Mouse (Mus musculus): ENCODE results near the gene Osbpl10.

Osbpl10 gene

DNA sequence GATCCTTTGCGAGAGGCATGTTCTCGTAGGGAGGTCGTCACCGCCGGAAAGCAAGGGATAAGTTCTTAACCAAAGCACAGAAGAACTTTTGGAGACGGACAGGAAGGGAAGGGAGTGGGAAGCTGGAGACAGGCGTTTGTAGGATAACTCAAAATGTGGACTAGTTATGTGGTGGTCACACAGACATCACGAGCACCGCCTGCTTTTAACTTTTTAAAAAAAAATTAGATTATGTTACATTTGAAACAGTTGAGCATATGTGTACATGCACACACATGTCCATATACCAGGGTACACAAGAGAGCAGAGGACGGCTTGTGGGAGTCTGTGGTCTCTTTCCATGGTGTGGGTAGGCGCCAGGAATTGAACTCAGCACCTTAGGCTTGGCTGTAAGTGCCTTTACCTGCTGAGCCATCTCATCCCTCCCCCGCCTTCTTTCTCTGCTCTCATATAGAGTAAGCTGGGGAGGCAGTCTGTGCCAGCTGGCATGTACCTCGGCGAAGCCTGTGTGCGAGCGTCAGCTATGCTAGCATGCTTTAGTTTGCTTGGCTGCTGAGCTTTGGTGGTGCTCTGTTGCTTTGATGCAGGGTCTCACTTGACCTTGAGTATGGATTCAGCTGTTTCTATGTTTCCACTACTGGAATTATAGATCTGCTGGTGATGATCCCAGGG, 4.5 kb downstream of the Osbpl10 start, which contains the start of gene Rps27rt:
TSS of gene Rps27rt (minus strand) at position 51 of the 672 bp plus-strand sequence.
- in situ Hi-C loops (cut with MboI; ENCODE audit: low sequenced_read_pairs), result no loop called here

DNA sequence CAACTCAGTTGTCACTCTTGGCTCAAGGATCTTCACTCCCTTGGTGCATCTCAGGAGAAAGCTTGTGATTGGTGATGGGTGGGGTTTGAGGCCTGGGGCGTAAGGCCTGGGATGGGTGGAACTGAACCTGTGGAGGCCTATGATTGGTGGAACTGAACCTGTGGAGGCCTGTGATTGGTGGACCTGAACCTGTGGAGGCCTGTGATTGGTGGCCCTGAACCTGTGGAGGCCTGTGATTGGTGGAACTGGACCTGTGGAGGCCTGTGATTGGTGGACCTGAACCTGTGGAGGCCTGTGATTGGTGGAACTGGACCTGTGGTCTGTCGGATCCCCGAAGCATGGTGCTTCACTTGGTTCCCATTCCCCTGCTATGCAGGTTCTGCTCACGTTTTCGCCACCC, 7.4 kb downstream of the Osbpl10 start:
- in situ Hi-C loops (cut with MboI; ENCODE audit: low sequenced_read_pairs), result no loop called here

DNA sequence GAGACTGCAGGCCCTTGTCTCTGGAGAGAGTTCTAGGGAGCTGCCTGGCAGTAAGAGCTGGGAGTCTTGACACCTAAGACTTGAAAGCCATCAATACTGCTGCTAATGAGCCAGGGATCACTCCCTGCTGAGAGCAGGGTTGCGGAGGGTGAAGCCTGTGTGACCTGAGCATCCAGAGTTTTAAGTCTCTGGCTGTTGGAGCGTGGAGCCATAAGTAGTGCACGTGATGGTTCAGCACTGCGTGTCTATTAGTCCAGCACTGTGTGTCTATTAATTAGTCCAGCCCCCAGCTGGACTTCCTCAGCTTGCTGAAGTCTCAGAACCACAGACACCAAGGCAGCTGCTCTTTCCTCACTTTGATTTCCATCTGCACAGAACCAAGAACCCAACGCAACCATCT, 8.0 kb downstream of the Osbpl10 start:
- in situ Hi-C loops (cut with MboI; ENCODE audit: low sequenced_read_pairs), result no loop called here

DNA sequence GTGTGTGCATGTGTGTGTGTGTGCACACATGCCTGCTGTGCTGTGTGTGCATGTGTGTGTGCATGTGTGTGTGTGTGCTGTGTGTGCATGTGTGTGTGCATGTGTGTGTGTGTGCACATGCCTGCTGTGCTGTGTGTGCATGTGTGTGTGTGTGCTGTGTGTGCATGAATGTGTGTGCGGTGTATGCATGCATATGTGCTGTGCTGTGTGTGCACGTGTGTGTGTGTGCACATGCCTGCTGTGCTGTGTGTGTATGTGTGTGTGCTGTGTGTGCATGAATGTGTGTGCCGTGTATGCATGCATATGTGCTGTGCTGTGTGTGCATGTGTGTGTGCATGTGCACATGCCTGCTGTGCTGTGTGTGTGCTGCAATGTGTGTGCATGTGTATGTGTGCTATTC, 9.7 kb downstream of the Osbpl10 start:
- in situ Hi-C loops (cut with MboI; ENCODE audit: low sequenced_read_pairs), result no loop called here

DNA sequence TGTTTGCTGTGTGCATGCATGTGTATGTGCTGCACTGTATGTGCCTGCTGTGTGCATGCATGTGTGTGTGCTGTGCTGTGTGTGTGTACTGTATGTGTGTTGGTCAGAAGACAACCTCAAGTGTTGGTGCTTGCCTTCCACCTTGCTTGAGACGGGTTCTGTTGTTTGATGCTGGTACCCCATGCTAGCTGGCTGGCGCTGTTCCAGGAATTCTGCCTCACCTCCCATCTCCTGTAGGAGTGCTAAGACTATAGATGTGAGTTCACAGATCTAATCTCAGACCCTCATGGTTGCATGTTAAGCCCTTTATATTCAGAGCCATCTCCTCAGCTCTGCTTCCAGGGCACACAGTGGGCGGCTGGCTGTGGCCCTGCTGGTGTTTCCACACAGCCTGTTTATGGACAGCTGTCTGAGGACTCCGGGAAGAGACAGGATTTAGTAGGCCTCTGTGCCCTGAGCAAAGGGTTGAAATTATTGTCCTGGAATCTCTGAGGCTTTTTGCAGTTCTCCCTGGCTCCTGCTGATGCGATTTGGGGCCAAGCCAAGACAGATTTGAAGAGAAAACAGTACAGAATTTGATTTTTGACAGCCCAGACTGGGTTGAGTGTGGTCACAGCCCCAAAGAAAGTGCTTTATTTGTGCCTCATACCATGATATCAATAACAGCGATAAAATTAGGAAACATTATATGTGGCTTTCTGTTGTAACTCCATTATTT, 10.4 kb downstream of the Osbpl10 start:
- in situ Hi-C loops (cut with MboI; ENCODE audit: low sequenced_read_pairs), result no loop called here

DNA sequence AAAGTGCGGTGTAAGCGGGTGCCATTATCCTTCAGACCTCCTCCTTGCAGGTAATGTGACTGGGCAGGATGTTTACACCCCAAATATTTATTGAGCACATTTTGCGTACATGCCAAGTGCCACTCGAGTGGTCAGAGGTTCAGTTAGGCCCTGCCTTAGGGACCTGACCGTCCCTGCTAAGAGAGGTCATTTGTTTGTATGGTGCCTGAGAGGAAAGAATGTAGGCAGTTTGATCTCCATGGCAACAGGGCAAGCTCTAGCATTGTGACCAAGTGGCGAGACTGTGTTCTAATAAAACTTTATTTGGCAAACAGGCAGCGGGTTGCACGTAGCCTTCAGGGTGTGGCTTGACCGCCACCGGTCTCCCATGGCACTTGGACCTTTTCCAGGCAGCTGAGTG, 12.1 kb downstream of the Osbpl10 start:
- in situ Hi-C loops (cut with MboI; ENCODE audit: low sequenced_read_pairs), result no loop called here

DNA sequence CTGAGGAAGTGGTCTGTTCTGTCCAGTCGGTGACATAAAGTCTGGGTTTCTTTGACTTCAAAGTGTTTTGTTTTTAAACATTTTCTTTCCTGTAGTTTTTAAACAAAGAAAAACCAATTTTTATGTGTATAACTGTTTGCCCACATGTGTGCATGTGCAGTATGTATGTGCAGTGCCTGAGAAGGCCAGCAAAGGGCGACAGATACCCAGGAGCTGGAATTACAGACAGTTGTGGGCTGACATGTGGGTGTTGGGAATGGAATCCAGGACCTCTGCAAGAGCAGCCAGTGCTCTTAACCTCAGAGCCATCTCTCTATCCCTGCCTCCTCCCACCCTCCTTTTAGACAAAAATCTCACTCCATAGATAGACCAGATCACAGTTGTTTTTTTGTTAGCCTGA, 14.2 kb downstream of the Osbpl10 start:
- in situ Hi-C loops (cut with MboI; ENCODE audit: low sequenced_read_pairs), result no loop called here

DNA sequence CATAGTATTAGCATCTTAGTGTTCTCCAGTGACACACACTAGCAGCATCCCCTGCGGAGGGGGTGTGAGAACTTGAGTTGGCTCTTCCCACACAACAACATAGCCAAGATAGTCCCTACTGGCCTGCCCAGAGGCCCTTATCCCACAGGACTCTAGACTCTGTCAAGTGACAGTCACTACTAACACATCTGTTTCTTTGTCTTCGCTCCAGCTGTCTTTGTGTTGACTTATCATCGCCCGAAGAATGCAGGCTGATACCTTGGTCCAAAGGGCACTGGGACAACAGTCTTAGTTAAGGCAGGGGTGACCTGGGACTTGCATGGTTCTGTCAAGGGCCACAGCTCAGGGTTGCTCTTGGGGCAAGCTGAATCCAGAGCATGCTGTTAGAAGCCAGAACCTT, 16.9 kb downstream of the Osbpl10 start:
- in situ Hi-C loops (cut with MboI; ENCODE audit: low sequenced_read_pairs), result no loop called here

DNA sequence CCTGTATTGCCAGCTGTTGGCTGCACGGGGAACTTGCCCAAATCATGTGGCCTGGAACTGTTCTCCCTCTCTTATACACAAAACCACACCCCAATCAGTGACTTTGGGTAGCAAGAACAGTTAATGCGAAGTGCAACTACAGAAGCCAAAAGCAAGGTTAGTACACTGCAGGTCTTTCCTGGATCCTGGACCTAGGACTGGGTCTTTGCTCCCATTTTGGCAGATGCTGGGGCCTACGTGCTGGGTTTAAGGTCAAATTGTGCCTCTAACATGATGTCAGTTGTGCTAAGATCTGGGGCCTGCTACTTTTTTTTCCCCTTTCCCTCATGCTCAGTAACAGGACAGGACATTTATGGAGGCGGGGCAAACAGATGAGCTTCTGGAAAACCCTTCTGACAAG, 17.3 kb downstream of the Osbpl10 start:
- in situ Hi-C loops (cut with MboI; ENCODE audit: low sequenced_read_pairs), result no loop called here

DNA sequence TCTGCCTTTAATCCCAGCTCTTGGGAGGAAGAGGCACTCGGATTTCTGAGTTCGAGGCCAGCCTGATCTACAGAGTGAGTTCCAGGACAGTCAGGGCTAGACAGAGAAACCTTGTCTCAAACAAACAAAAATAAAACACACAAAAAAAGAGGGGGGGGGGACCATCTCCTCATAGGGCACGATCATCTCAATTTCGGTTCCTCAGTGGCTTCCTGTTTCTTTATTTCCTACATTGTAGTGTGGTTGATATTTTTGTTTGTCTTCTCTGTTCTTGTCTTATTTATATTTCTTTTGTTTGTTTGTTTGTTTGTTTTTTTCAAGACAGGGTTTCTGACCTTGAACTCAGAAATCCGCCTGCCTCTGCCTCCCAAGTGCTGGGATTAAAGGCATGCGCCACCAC, 18.1 kb downstream of the Osbpl10 start:
- in situ Hi-C loops (cut with MboI; ENCODE audit: low sequenced_read_pairs), result no loop called here

DNA sequence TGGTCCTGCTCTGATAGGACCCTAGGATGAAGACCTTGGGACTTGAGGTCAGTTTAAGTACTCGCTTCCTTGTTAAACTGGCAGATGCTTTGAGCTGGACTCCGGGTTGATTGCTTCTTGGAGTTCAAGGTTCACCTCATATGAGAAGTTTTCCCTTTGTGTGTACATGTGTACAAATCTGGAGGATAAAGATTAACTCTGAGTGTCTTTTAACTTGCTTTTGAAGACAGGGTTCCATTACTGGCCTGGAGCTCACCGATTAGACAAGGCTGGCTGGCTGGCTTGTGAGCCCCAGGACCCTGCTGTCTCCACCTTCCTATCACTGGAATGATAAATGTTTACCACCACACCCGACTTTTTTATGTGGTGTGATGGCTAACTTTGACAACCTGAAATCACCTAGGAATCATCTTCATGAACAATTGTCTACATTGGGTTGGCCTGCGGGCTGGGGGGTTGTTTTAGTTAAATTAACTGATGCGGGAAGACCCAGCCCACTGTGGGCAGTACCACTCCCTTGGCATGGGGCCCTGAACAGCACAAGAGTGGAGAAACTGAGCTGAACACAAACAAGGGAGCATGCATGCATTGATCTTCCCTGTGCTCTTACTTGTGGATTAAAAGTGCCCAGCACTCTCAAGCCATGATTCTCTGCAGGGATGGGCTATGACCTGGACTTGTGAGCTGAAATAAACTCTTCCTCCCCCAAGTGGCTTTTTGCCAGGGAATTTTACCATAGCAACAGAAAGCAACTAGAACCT, 20.8 kb downstream of the Osbpl10 start:
- in situ Hi-C loops (cut with MboI; ENCODE audit: low sequenced_read_pairs), result no loop called here

DNA sequence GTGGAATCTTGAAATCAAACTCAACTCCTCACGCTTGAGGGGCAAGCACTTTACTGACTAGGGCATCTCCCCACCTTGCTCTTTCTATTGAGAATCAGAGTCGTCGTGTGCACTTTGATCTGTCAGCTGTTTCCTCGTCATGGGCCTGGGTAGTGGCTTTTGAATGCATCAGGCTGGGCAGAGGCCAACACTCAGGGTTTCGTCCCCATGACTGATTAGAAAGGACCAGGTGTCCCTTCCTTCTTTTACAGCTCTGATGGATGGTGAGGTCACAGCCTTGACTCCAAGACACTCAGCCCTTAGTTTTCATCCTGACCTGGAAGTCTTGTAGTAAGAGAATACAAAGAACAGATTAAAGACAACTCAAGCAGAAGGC, 21.4 kb downstream of the Osbpl10 start:
- in situ Hi-C loops (cut with MboI; ENCODE audit: low sequenced_read_pairs), result no loop called here

DNA sequence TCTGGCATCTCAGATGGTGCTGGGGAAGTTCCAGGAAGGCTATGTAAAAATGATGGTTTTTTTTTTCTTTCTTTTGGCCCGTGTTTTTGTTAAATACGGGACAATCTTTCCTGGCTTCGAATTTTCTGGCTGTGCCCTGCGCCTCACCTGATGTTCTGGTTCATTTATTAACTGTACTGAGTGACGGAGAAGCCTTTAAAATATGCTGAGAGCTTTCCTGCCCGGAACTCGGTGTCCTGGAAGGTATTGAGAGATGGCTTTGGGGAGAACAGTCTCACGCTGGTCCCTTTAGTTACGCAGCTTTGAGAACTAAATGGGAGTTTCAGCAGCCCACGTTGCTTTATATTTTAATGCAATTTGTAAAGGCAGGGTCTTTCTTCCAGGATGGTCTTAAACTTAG, 27.1 kb downstream of the Osbpl10 start:
- in situ Hi-C loops (cut with MboI; ENCODE audit: low sequenced_read_pairs), result no loop called here

DNA sequence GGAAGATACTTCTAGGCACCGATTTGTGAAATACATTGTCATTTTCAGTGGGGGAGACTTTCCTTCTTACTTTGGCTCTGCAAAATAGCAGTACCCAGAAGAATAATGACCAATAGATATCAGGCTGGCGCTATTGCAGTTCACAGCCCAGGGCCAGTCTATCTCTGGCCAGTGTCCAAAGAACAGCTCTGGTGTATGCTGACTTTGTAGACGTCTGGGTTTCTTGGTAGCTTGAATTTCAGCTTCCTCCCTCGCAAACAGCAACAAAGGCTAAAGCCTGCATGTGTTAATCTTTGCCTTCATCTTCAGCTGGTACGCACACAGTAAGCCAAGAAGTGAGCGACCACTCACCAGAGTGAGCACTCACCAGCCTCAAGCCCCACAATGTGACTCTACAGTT, 29.4 kb downstream of the Osbpl10 start:
- in situ Hi-C loops (cut with MboI; ENCODE audit: low sequenced_read_pairs), result no loop called here

DNA sequence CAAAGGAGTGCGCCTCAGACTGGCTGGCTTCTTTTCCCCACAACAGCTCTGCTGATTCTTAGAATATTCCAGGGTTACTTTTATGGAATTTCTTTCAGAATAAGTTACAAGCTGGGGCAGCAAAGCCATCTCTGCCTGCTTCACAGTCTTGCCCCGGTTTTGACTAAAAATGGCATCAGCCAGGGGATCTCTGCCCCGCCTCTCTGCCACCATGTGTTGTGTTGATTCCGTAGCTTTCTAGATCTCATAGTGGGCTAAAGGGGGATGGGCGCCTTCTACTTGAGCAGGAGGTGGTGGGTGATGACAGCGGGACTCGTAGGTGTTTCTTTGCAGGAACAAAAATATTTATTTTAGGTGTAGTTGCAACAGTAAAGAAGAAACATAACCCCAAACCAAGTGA, 29.8 kb downstream of the Osbpl10 start:
- in situ Hi-C loops (cut with MboI; ENCODE audit: low sequenced_read_pairs), result no loop called here

DNA sequence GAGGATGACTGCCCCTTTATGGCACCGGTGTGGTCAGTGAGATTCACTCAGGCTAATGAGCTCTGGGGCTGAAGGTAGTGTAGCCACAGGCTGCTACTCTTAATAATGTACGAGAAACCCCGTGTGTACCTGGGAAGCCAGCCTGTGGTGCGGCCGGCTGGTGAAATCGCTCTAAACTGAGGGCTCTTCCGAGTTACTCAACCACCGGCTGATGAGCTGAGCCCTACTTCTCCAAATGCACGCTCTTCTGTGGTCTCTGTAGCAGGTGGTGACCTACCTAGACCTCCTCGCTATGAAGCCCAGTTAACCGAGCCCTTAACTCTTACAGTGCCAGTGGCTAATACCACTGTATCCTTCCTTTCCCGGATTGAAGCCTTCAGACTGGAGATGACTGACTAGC, 34.0 kb downstream of the Osbpl10 start:
- in situ Hi-C loops (cut with MboI; ENCODE audit: low sequenced_read_pairs), result no loop called here

DNA sequence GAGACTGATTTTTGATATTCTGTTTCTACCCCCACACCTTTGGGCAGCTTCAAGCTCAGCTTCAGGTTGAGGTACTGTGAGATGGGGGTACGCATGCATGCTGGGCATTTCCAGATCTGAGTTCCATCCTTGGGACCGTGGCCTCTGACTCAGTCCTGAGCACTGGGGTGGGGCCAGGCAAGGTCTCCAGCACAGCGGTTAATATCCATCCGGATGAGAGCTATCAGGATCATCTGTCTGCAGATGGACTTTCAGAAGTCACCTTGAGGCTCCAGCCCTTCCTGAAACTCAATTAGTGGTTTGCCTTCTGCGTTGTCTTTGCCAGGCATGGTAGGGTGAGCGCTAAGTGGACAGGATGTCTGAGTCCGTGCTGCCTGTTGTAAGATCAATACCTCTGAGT, 41.8 kb downstream of the Osbpl10 start:
- in situ Hi-C loops (cut with MboI; ENCODE audit: low sequenced_read_pairs), result no loop called here

DNA sequence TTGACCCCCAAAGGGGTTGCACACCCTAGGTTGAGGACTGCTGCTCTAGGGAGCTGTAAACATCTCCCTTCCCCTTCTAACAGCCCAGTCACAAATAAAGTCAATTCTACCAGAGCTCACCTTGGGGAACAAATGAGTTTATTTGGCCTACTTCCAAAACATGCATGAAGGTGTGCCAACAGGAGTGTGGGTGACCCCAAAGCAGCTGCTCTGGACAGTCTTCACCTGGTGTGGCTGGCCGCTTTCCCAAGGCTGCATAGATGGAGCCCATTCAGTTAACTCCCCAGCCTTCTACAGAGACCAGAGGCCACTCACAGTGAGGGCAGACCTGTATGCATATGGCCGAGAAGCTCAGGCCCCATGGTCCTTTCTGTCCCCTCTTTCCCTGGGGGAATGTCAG, 43.0 kb downstream of the Osbpl10 start:
- in situ Hi-C loops (cut with MboI; ENCODE audit: low sequenced_read_pairs), result no loop called here

DNA sequence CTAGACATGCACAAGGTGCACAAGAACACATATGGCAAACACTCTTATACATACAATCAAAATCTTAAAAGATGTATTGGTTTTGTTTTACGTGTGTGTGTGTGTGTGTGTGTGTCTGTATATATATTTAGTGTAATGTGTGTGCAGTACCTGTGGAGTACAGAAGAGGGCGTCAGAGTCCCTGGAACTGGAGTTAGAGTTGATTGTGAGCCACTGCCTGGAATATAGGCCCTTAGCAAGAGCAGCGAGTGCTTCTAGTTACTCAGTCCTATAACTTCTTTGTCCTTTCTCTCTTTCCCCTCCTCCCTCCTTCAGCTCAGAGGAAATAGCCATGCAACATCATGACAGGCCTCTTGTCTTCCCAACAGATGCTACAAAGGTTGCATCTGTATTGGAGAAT, 44.8 kb downstream of the Osbpl10 start:
- in situ Hi-C loops (cut with MboI; ENCODE audit: low sequenced_read_pairs), result no loop called here

DNA sequence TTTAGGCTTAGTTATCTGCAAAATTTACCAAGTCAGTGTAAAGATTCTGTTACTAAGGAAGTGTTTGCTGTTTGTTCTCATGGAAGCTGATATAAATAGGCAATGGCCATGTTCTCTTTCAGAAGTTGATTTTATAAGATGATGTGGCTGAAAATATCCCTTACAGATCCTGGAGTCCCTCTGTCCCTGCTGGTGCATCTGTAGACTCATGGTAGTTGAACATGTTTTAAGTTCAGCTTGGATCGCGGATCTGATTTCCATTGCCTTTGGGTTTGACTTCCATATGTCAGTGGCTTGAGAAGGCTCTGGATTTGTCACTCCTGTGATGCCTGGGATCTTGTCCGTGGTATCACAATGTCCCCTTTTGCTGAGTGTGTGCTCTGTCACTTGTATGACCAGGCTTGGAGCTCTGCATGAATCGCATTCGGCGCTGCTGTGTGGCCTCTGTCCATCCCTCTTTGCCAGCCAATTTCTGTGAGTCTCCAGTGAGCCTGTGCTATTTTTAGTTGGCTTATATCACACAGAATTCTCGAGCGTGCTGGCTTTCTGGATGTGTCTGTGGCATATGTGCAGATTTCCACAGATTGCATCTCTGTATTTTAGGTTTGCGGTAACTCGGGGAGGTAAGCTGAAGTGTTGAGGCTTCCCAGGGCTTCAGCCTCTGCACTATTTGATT, 45.5 kb downstream of the Osbpl10 start:
- in situ Hi-C loops (cut with MboI; ENCODE audit: low sequenced_read_pairs), result no loop called here

DNA sequence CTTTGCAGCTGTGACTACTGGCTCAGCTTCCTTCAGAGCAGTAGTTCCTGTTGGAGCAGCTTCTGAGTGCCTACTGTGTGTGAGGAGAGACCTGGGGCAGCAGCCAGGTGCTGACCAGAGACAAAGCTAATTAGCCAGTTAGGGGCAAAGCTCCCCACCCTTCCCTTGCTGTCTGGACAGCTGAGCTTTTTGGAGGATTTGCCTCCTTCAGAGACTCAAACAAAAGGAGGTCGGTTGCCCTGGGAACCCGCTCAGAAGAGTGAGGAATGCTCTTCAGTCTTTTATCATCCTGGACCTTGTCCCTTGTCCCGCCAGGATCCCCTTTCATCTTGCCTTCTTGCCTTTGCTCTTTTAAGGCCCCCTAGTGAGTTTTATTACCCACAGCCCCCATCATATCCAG, 50.9 kb downstream of the Osbpl10 start:
- in situ Hi-C loops (cut with MboI; ENCODE audit: low sequenced_read_pairs), result no loop called here

DNA sequence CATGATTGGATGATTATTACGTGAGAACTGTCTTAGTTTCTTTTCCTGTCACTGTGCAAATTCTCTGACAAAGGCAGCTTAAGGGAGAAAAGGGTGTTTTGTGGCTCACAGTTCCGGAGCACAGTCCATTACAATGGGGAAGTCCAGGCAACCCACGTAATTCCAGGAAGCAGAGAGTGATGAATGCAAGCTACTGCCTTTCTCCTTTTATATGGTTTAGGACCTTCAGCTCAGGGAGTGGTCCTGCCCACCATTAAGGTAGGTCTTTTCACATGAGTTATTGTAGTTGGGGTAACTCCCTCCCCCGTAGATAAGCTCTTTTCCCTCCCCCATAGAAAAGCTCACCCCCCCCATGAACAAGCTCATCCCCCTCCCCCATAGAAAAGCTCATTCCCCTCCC, 52.2 kb downstream of the Osbpl10 start:
- in situ Hi-C loops (cut with MboI; ENCODE audit: low sequenced_read_pairs), result no loop called here

All from CH12F3 (cell line).